Mouse (Mus musculus): ENCODE measurements at regions not wholly inside any gene's neighbourhood (a gene's known extent, or its start where the extent isn't known, plus 50 kb on each side); places are given as distances from the start of the nearest gene placed in this dataset.

DNA sequence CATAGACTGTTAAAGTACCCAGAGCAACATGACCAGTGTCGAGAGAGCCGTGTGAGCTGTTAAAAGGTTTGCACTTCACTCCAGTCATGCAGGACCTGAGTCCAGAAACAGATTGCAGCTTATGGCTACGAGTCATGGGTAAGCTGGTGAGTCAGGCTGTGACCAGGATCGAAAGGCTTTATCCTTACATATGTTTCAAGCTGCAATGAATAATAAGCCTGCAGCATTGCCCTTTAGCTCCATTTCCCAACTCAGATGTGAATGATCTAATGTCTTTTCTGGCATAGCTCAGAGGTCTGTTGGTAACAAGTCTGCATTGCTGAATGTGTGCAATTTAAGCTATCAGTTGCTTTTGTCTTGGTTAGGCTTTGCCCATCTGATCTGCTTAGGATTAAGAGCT, 581.5 kb upstream of the Atp2b1 start:
- TF ChIP-seq CTCF (IDR thresholded peaks at IDR 0.05; ENCODE audit: low read depth) (no peak), EP300 (IDR thresholded peaks at IDR 0.05; ENCODE audit: low read depth) (no peak)

All from liver, postnatal 0 days (tissue).